Mouse (Mus musculus): ENCODE data around the gene Pex10.

- TF ChIP-seq CTCF (conservative IDR thresholded peaks at IDR 0.05; ENCODE audit: low read length) (peak; percentile 68), NANOG (IDR thresholded peaks at IDR 0.05; ENCODE audit: borderline replicate concordance, low read length) (no peak), POU5F1 (IDR thresholded peaks at IDR 0.05; ENCODE audit: borderline replicate concordance, low read length) (no peak)
Observed at GRCm38 (mm10) chr4:155065970-155066833, 614 bp upstream of the Pex10 start.

Measured in E14TG2a.4 (cell line).